Comparison of ENCODE assay signal across 8 mouse cellular contexts in genomic region chr1:191125811-191126638, GRCm38 (mm10). TPM values are rescaled to one million over a fixed set of nuclear protein-coding genes. Genes with fewer than 3 reads are reported as not detected.
DNase-seq lines count a peak whose midpoint lies in the region; ATAC-seq lines count a peak whose summit lies in the region.

No protein-coding gene starts in this region.

- peak overlapping the region; percentile 46 for H3K4me3 ChIP-seq in heart, embryonic 15.5 days

- H3K27me3 ChIP-seq in heart, embryonic 15.5 days: peaks cover 11% of the 10 kb centered on the region

- H3K4me2 ChIP-seq in heart, embryonic 15.5 days: peak overlapping the region; percentile 81

- DNase-seq in CD8-positive naive resting alpha-beta T cell, adult 2 months (ENCODE audit: low read depth in 2 of 2, low spot score in 2 of 2): peak; percentile 40 to 51
- peak; percentile 76 for DNase-seq in adrenal gland, postnatal 25 days
- peak; percentile 81 for DNase-seq in kidney, postnatal 10 days
- peak; percentile 75 for DNase-seq in lung, postnatal 36 days
- DNase-seq in retina, postnatal 1 day: peak; percentile 73
- peak; percentile 37 to 68 for DNase-seq in urinary bladder, postnatal 36 days (ENCODE audit: low spot score in 2 of 2)

- WGBS in heart, embryonic 15.5 days: 10% methylated on average over 38 of the region's 38 CpGs

- no peaks in the 10 kb centered on the region for H3K36me3 ChIP-seq in heart, embryonic 15.5 days

- 0 out of 2 replicates have a peak, but pooled peaks cover 7% of the 10 kb centered on the region for H3K9me3 ChIP-seq in heart, embryonic 15.5 days (replicated peaks)

- peak; percentile 71 for ATAC-seq in erythroblast, adult 5-6 weeks (replicated peaks; ENCODE audit: low FRiP score, poor library complexity, severe bottlenecking)
- peak; percentile 78 for ATAC-seq in heart, embryonic 15.5 days (replicated peaks; ENCODE audit: insufficient number of reproducible peaks, insufficient read depth, low FRiP score, low read depth)

- peaks cover 6% of the 10 kb centered on the region for H3K4me1 ChIP-seq in heart, embryonic 15.5 days (replicated peaks)

- no peak overlapping the region for H3K27ac ChIP-seq in heart, embryonic 15.5 days

- H3K9ac ChIP-seq in heart, embryonic 15.5 days: peak overlapping the region; percentile 61; the same call in 1 of the 2 replicates

RNA-seq across cellular contexts. Expression of gene Batf3, which starts 28.4 kb away (rescaled TPM):
- total RNA-seq in adrenal gland, postnatal 25 days (2021): 1.7 and 3.1 TPM in 2 replicates
- total RNA-seq in erythroblast, adult 5-6 weeks (2015; ENCODE audit: low replicate concordance): 2.1 TPM in 1 of 2 replicates, not detected in the other
- total RNA-seq in erythroblast, adult 5-6 weeks (2017; ENCODE audit: low replicate concordance): 0.70 TPM in 1 of 2 replicates, not detected in the other
- 2.0 and 3.8 TPM in 2 replicates for polyA plus RNA-seq in heart, embryonic 15.5 days (2015; fragmentation: Nextera tagmentation; extraction: Ambion mirVana)

RNA-seq across cellular contexts. Expression of gene Fam71a, which starts 38.6 kb away (rescaled TPM):
- not detected in 2 replicates for total RNA-seq in adrenal gland, postnatal 25 days (2021)
- not detected in 2 replicates for total RNA-seq in erythroblast, adult 5-6 weeks (2015; ENCODE audit: low replicate concordance)
- total RNA-seq in erythroblast, adult 5-6 weeks (2017; ENCODE audit: low replicate concordance): not detected in 2 replicates
- polyA plus RNA-seq in heart, embryonic 15.5 days (2015; fragmentation: Nextera tagmentation; extraction: Ambion mirVana): not detected in 2 replicates
